Mouse (Mus musculus) adipose tissue, adult 10 weeks (tissue): ENCODE data around the gene Immp2l. TPM values are rescaled to one million over a fixed set of nuclear protein-coding genes. Genes with fewer than 3 reads are reported as not detected.

Source experiments
- polyA plus RNA-seq: library from polyadenylated mRNA; stranded (reverse); fragments of 350-450 nt; fragmentation: Illumina TruSeq; extraction: RNeasy Lipid Tissue Mini Kit (QIAGEN cat#74804); gene quantifications from one replicate; pipeline ENCODE4 v1.2.3, GENCODE M21; 2014; ENCODE audit warnings: low read depth, low replicate concordance

The Immp2l gene
- polyA plus RNA-seq: 16.4 TPM

GRCm38 (mm10) chr12:41023511-41024421, at the start of gene Immp2l:
Gene Immp2l (plus strand): TSS chr12:41024090.

GRCm38 (mm10) chr12:41486331-41486730, 462.4 kb downstream of the Immp2l start, which contains the start of gene Lrrn3:
Gene Lrrn3 (minus strand): TSS chr12:41486431.

